Mouse (Mus musculus) erythroblast, embryonic 14.5 days (primary cell): ENCODE data around the gene Syn3. TPM values are rescaled to one million over a fixed set of nuclear protein-coding genes. Genes with fewer than 3 reads are reported as not detected.

Experiments
- H3K27me3 ChIP-seq: 2 replicates; pipeline ENCODE4 v1.6.1; 2012; ENCODE audit warnings: inconsistent platforms; ENCODE audit not compliant: control insufficient read depth
- H3K36me3 ChIP-seq: 2 replicates; pipeline ENCODE4 v1.6.1; 2012; ENCODE audit warnings: mild to moderate bottlenecking, inconsistent platforms; ENCODE audit not compliant: control insufficient read depth
- H3K4me1 ChIP-seq: 2 replicates; pipeline ENCODE4 v1.6.1; 2012; ENCODE audit warnings: inconsistent platforms; ENCODE audit not compliant: control insufficient read depth
- H3K4me3 ChIP-seq: replicated peaks from 2 replicates; pipeline ENCODE3; 2012; ENCODE audit warnings: moderate library complexity, mild to moderate bottlenecking, inconsistent platforms
- H3K9me3 ChIP-seq: 2 replicates; pipeline ENCODE4 v1.6.1; 2012; ENCODE audit warnings: low read length, inconsistent platforms, mixed read lengths; ENCODE audit not compliant: control insufficient read depth
- GATA1 ChIP-seq: IDR thresholded peaks from 2 replicates; pipeline ENCODE4 v1.6.1; 2012; ENCODE audit warnings: low read length, inconsistent platforms, mixed read lengths
- TAL1 ChIP-seq: IDR thresholded peaks from 3 replicates; pipeline ENCODE4 v1.6.1; 2012; ENCODE audit warnings: low read length, inconsistent platforms, mixed read lengths
- polyA plus RNA-seq: library from polyadenylated mRNA; stranded (reverse); fragments of >175 nt; gene quantifications from 2 replicates; pipeline ENCODE4 v1.2.3, GENCODE M21; 2012

The Syn3 gene
- polyA plus RNA-seq, 1 experiment = not detected

GRCm38 (mm10) chr10:86056297-86056903, 442.3 kb downstream of the Syn3 start:
- Histone ChIP-seq H3K4me1 (peaks cover 12% of the 10 kb centered on the region), H3K36me3 (peaks cover 50% of the 10 kb centered on the region), H3K9me3 (peaks cover 5% of the 10 kb centered on the region), H3K27me3 (no peaks in the 10 kb centered on the region), H3K4me3 (no peak overlapping the region)
- no peak for TF ChIP-seq TAL1
- TF ChIP-seq GATA1 = no peak

DNA sequence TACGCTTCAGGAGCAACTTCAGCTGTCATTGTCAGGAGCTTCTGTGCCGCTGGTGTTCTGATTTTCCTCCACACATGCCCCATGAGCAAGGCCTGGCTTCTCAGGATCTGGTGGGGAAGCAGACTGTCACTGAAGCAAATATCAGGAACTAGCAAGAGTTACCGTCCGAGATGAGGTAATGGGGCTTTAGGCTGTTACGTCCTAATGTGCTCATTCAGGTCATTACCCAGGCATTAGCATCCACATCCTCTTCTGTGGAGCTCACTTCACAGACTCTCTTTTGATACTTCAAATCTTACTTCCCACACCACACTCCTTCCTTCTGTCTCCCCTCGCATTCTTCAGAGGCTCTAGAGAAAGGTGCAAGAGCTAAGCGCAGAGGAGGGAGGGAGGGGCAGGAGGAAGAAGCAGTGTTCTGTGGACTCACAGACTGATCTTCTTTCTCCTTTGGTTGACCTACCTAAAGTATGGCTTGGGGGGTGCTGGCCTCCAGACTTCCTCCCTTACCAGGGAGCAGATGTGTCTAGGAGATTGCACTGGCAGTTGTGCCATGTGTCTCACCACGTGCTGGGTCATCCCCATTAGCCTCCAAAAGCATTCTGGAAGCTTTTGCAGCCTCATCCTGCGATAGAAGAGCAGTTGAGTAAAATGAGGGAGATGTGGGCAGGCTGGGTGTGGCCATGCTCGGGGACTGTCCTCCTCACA, 445.7 kb downstream of the Syn3 start:
- peaks cover 14% of the 10 kb centered on the region for H3K4me1 ChIP-seq
- H3K9me3 ChIP-seq = peaks cover 5% of the 10 kb centered on the region
- no peak for TF ChIP-seq GATA1
- no peak for TF ChIP-seq TAL1
- no peaks in the 10 kb centered on the region for H3K27me3 ChIP-seq
- no peak overlapping the region for H3K4me3 ChIP-seq
- peaks cover 84% of the 10 kb centered on the region for H3K36me3 ChIP-seq

DNA sequence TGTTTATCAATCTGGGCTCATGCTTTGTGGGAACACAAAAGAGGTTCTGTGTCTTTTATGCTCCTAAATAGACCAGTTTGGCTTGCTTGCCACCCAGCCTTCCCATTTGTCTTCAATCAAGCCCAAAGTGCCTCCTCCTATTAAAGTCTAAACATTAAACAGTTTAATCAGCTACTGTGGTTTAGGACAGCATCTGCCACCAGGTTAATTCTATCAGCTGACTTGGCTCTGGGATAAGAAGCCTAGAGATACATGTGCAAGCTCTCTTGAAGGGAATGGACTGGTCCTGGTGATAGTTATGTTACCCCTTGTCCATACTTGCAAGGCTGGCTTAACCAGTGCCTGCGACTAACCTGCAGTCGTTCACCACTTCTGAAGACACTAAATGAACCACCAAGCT, 448.2 kb downstream of the Syn3 start:
- peaks cover 14% of the 10 kb centered on the region for H3K4me1 ChIP-seq
- peaks cover 100% of the 10 kb centered on the region for H3K36me3 ChIP-seq
- TF ChIP-seq TAL1 (no peak), GATA1 (no peak)
- no peak overlapping the region for H3K4me3 ChIP-seq
- H3K9me3 ChIP-seq = no peaks in the 10 kb centered on the region
- H3K27me3 ChIP-seq = no peaks in the 10 kb centered on the region

DNA sequence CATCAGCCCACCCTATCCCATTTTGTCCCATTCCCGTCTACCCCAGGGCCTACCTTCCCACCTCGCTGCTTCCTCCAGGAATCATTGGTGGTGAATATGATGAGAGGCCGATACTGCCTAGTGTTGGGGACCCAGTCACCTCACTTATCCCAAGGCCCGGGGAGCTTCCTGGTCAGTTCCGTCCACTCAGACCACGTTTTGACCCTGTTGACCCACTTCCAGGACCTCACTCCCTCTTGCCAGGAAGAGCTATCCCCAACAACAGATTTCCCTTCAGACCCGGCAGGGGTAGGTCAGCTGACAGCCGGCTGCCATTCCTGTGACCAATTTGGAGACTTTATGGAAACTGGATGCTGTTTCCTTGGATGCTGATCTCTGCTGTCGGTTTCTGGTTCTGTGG, 450.9 kb downstream of the Syn3 start:
- Histone ChIP-seq H3K36me3 (peaks cover 100% of the 10 kb centered on the region), H3K27me3 (no peaks in the 10 kb centered on the region), H3K4me3 (no peak overlapping the region), H3K9me3 (no peaks in the 10 kb centered on the region), H3K4me1 (peaks cover 7% of the 10 kb centered on the region)
- TF ChIP-seq TAL1 = no peak
- no peak for TF ChIP-seq GATA1

GRCm38 (mm10) chr10:86046371-86046770, 452.3 kb downstream of the Syn3 start:
- peaks cover 100% of the 10 kb centered on the region for H3K36me3 ChIP-seq
- no peak overlapping the region for H3K4me3 ChIP-seq
- no peaks in the 10 kb centered on the region for H3K9me3 ChIP-seq
- peaks cover 2% of the 10 kb centered on the region; the same call in 1 of the 2 replicates for H3K4me1 ChIP-seq
- no peaks in the 10 kb centered on the region for H3K27me3 ChIP-seq
- TF ChIP-seq TAL1 (no peak), GATA1 (no peak)

- TF ChIP-seq GATA1 = no peak
- TF ChIP-seq TAL1 = no peak
- H3K4me3 ChIP-seq = no peak overlapping the region
- H3K36me3 ChIP-seq = peaks cover 98% of the 10 kb centered on the region
- H3K27me3 ChIP-seq = no peaks in the 10 kb centered on the region
- H3K9me3 ChIP-seq = no peaks in the 10 kb centered on the region
- H3K4me1 ChIP-seq = no peaks in the 10 kb centered on the region; the same call in 1 of the 2 replicates
These were observed 454.6 kb downstream of the Syn3 start for GRCm38 (mm10) chr10:86044066-86044465.

GRCm38 (mm10) chr10:86043651-86044050, 455.0 kb downstream of the Syn3 start:
- TF ChIP-seq GATA1 = no peak
- TF ChIP-seq TAL1 = no peak
- Histone ChIP-seq H3K36me3 (peaks cover 98% of the 10 kb centered on the region), H3K4me3 (no peak overlapping the region), H3K4me1 (no peaks in the 10 kb centered on the region; the same call in 1 of the 2 replicates), H3K9me3 (no peaks in the 10 kb centered on the region), H3K27me3 (no peaks in the 10 kb centered on the region)

- H3K9me3 ChIP-seq = peaks cover 1% of the 10 kb centered on the region
- H3K36me3 ChIP-seq = peaks cover 100% of the 10 kb centered on the region
- TF ChIP-seq GATA1 = no peak
These were observed 464.5 kb downstream of the Syn3 start for GRCm38 (mm10) chr10:86034007-86034728.

GRCm38 (mm10) chr10:86032517-86032916, 466.2 kb downstream of the Syn3 start:
- H3K36me3 ChIP-seq = peaks cover 100% of the 10 kb centered on the region
- no peak for TF ChIP-seq TAL1
- TF ChIP-seq GATA1 = no peak
- peaks cover 5% of the 10 kb centered on the region for H3K9me3 ChIP-seq
- no peak overlapping the region for H3K4me3 ChIP-seq
- no peaks in the 10 kb centered on the region for H3K27me3 ChIP-seq
- peaks cover 40% of the 10 kb centered on the region for H3K4me1 ChIP-seq

More at GRCm38 (mm10) chr10:86034007-86034728, 464.5 kb downstream of the Syn3 start:
- H3K27me3 ChIP-seq = no peaks in the 10 kb centered on the region
- H3K4me3 ChIP-seq = no peak overlapping the region
- peaks cover 24% of the 10 kb centered on the region for H3K4me1 ChIP-seq
